Mouse (Mus musculus) cerebellum, postnatal 36 days (tissue): Measurements from ENCODE around the gene Arid1b.

Experiments used
- DNase-seq, 2 experiments: peaks; one replicate each; pipeline ENCODE4 v3.0.0; 2021 to 2022; ENCODE audit warnings: mixed read lengths in 2 of 2

Arid1b gene

DNA sequence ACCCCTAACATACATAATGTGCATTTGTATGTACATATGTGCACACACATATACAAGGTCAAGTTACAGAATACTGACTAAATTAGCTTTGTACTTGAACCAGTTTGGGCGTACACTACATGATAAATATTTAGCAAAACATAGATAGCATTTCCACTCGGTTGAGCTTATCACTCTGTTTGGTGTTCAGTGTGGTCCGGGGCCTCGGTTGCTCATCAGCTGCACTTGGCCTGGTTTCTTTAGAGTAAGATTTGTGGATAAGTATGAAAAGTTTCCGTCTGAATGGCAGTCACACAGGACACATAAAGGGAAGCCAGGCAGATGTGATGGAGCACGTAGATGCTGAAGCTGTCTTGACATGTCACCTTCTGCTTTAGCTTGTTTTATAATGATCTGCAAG is 202.4 kb downstream of the Arid1b start:
- no peak for DNase-seq

- DNase-seq: no peak
These were observed 203.0 kb downstream of the Arid1b start for GRCm38 (mm10) chr17:5197083-5197482.

DNA sequence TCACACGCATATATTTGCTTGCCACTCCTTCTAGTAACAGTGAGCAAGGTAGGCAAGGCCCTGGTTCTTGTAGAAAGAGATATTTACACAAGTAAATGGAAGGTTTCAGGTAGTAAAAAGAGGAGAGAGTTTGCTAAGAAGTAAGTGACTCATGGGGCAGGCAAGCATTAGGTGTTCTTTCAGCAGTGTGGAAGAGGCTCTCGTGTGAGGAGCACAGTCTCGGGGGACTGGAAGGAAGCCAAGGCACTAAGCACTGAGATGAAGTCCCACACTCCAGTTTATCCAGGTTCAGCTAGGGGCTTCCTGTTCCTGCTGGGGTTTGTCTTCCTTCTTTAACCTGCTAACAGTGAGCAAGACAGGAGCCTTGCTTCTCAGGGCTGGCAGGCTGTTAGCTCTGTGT is 203.6 kb downstream of the Arid1b start:
- no peak for DNase-seq

DNA sequence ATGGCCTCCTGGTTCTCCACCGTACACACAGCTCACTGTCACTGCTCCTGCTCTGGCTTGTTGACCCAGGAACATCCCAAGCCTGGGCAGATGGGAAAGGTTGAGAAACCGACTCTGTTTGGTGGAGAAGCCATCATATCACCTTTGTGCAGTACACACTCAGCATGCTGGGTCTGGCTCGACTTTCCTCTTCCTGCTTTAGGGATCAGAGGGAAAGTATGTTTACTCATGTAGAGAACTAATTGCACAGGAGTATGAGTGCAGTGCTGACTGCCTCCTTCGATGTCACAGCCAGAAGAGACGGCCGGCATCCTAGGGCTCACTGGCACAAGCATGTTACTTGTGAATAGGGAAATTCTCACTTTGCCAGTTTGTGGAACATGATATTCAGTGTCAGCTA is 204.1 kb downstream of the Arid1b start:
- no peak for DNase-seq

DNA sequence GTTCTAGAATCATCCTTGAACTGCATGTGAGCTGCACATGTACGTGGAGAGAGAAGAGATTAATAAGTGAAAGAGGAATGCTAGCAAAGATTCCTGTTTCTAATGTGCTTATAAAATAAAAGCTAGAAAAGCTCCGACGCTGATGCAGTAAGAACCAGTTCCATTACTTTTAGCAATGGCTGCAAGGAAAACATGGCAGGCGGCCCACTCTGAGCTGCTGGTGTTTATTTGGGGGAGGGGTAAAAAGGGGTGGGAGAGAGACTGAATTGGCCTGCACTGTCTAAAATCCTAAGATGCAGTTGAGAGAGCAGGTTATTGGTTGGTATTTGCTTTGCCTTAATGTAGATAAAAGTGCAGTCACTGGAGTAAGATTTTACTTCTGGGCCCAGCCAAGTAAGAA is 204.7 kb downstream of the Arid1b start:
- no peak for DNase-seq

DNA sequence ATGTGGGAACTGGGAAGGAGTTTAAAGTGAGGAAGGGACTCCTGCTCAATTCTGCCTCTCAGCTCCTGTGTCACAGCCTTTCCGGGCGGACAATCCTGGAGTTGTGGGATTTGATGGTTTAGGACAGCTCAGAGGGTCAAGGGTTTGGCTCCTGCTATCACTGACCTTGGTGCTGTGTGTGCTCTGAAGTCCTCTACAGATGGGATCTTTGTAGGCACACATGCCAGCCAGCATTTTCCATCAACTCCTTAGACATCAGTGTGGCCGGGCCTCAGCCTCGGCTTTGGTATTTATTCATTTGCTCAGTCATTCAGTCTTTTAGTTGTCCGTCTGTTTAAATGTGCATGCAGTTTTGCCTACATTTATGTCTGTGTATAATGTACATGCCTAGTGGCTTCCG is 206.5 kb downstream of the Arid1b start:
- no peak for DNase-seq

- DNase-seq: peak in 1 of 2 experiments; percentile 52
These were observed 207.9 kb downstream of the Arid1b start for GRCm38 (mm10) chr17:5201859-5202598.

GRCm38 (mm10) chr17:5202756-5203155 is 208.6 kb downstream of the Arid1b start:
- no peak for DNase-seq

DNA sequence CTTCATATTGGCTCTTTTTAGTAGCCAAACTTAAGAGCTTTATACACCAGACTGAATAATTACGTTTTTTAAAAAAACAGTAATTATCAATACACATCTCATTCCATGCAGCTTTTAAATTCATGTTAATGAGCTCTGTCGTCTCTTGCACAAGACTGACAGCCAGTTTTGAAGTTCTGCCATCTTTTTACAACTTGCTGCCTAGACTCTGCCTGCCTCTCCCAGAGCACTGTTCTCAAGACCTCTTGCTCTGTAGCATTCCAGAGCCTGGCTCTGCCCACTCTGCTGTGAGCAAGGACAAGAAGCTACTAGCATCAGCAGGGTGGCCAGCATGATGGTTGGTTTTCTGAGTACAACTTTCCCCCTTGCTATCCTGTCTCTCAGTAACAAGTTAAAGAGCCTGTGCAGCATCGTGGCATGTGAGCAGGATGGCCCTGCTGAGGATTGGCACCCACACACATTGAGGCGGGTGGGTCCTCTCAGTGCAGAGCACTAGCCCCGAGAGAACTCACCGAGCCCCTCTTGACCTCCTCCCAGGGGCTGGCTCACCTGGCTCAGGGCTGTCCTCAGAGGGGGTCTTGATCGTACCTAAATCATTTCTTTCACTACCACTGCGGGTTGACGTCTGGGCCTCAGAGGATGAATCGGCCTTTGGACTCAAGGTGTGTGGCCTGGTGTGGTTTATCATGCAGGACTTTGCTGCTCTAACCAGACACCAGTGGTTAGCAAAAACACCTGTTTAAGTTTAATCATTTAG is 209.4 kb downstream of the Arid1b start:
- no peak for DNase-seq

GRCm38 (mm10) chr17:5204103-5204665 is 210.1 kb downstream of the Arid1b start:
- no peak for DNase-seq

DNA sequence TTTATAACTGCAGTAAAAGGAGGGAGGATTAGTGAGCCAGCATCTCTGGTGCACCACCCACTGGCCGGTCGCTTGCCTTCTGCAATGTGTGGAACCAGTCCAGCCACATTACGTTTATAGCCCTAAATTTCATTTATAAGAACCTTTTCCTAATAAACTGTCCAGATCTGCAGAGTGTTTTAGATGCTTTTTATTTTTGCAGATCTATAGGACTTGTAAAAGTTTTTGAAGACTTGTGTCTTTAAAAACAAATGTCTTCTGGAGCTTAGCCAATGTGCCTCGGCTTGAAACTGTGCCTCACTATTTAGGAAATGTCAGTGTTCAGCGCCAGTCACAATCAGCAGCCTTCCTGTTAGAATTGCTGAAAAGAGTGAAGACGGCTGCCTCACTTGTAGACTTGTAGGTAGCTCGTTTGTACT is 211.0 kb downstream of the Arid1b start:
- DNase-seq: peak; percentile 54 to 64

GRCm38 (mm10) chr17:5206731-5207130 is 212.6 kb downstream of the Arid1b start:
- no peak for DNase-seq

DNA sequence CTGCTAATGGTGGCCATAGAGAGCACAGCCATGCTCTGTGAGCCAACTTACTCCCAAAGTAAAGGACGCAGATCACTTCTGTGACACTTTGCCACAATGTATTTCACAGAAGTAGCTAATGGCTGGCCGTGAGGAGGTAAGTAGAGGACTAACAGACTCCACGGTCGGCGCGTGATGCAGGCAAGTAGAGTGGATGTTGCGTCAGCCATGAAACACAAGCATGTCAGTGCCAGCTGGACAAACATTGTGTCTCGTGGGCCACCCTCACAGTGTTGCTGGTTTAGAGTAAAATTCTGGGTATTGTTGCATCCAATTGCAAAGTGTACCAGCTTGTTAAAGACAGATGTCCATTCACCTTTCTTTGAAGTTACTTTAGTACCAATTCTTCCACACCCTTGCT is 213.7 kb downstream of the Arid1b start:
- no peak for DNase-seq

- DNase-seq: no peak
These were observed 214.2 kb downstream of the Arid1b start for GRCm38 (mm10) chr17:5208362-5208761.

DNA sequence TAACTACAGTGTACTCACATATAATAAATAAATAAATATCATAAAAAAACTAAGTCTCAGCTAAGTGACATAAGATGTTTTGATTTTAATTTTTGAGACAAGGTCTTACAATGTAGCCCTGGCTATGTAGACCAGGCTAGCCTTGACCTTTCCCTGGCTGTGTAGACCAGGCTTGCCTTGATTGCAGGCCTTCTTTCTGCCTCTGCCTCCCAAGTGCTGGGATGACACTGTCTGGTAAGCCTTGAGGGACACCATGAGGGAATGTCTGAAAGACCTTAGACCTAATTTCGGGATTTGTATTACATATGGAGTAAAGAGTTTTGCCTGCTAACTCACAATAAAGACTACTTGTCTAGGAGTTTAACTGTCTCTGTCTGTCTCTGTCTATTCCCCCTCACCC is 214.9 kb downstream of the Arid1b start:
- no peak for DNase-seq

- no peak for DNase-seq
These were observed 216.1 kb downstream of the Arid1b start for GRCm38 (mm10) chr17:5210101-5210727.

GRCm38 (mm10) chr17:5210891-5211290 is 216.8 kb downstream of the Arid1b start:
- DNase-seq: no peak

DNA sequence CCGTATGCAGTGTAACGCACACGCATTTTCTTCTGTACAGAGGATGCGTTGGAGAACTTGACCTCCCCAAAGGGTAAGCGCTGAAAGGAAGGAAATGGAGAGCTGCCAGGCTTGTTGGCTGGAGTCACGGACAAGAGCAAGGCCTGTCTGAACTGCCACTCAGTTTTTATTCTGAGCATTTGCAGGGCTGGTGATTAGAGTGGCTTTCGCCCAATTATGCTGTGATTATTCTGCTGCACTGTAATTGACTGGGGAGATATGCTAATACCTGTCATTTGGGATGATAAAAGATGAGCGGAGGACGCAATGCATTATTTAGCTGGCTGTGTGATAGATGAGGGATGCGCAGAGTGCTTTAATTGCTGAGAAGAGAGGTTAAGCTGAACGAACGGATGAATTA is 218.0 kb downstream of the Arid1b start:
- DNase-seq: peak; percentile 68 to 73

- no peak for DNase-seq
These were observed 219.3 kb downstream of the Arid1b start for GRCm38 (mm10) chr17:5213441-5213840.

- DNase-seq: no peak
These were observed 221.2 kb downstream of the Arid1b start for GRCm38 (mm10) chr17:5215352-5215751.

DNA sequence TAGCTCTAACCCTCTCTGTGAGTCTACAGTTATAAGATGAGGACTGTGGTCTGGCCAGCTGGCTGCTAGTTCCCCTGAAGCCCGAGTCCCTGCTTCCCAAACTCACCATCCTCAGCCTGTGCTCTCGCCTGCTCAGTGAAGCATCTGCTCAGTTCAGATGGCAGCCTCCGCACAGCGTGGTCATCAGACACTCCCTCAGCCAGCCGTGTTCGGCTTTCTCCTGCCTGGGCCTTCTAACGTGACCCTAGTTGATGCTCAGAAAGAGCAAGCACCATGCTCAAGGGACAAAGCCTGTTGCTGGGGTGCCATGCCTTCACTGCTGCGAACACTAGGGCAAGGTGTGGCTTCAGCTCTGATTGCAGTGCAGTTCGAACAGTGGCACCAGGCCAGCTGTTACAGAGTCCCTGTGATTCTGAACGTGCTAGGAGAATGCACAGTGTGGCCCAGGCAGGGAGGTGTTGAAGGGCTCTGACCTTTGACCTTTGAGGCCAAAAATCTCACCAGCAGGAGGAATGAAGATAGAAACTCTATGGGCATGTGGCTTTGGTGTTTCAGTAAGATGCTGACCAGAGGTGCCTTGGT is 222.9 kb downstream of the Arid1b start:
- peak in 1 of 2 experiments; percentile 38 for DNase-seq

GRCm38 (mm10) chr17:5217852-5218845 is 224.0 kb downstream of the Arid1b start:
- DNase-seq: no peak
